Mouse (Mus musculus): ENCODE measurements around the gene Olfr1395.

GRCm38 (mm10) chr11:49189737-49190136 lies 47.7 kb downstream of the Olfr1395 start:
- TF ChIP-seq CTCF (IDR thresholded peaks at IDR 0.05; ENCODE audit: low read depth, low read length) (no peak), POLR2A (IDR thresholded peaks at IDR 0.05; ENCODE audit: borderline replicate concordance, low read depth, low read length) (no peak)

Data from bone marrow macrophage, adult 2 months (primary cell).